Mouse (Mus musculus) hindbrain, embryonic 14.5 days (tissue): ENCODE data around the gene Gap43. TPM values are rescaled to one million over a fixed set of nuclear protein-coding genes. Genes with fewer than 3 reads are reported as not detected.

ENCODE experiments used
- ATAC-seq: fragments of 200-750 bp; cut with Nextera tagmentation; 2 replicates; pipeline ENCODE4 v1.8.0; 2017; ENCODE audit warnings: moderate number of reproducible peaks, mild to moderate bottlenecking, moderate TSS enrichment, moderate library complexity; ENCODE audit not compliant: low FRiP score
- DNase-seq: peaks from one replicate; pipeline ENCODE4 v3.0.0-alpha.2; 2015; ENCODE audit warnings: low spot score
- H3K27ac ChIP-seq: fragments of 300-500 bp; sonication (generic); 2 replicates; pipeline ENCODE4 v1.5.1; 2014; ENCODE audit warnings: mild to moderate bottlenecking, moderate library complexity
- H3K27me3 ChIP-seq: fragments of 300-500 bp; sonication (generic); 2 replicates; pipeline ENCODE4 v1.6.1; 2014; ENCODE audit warnings: mild to moderate bottlenecking, low read length, mixed read lengths; ENCODE audit not compliant: control insufficient read depth, insufficient read depth
- H3K36me3 ChIP-seq: fragments of 300-500 bp; sonication (generic); replicated peaks from 2 replicates; pipeline ENCODE4 v1.6.1; 2014; ENCODE audit not compliant: control insufficient read depth, insufficient read depth
- H3K4me1 ChIP-seq: fragments of 300-500 bp; sonication (generic); replicated peaks from 2 replicates; pipeline ENCODE4 v1.6.1; 2014; ENCODE audit warnings: antibody characterized with exemption, low read length, mixed read lengths; ENCODE audit not compliant: control insufficient read depth, insufficient read depth
- H3K4me2 ChIP-seq: fragments of 300-500 bp; sonication (generic); replicated peaks from 2 replicates; pipeline ENCODE4 v1.6.1; 2014; ENCODE audit warnings: mild to moderate bottlenecking, moderate library complexity
- H3K4me3 ChIP-seq: fragments of 300-500 bp; sonication (generic); replicated peaks from 2 replicates; pipeline ENCODE4 v1.5.1; 2014; ENCODE audit warnings: mild to moderate bottlenecking, low read length
- H3K9ac ChIP-seq: fragments of 300-500 bp; sonication (generic); 2 replicates; pipeline ENCODE4 v1.6.1; 2014
- H3K9me3 ChIP-seq: fragments of 300-500 bp; sonication (generic); 2 replicates; pipeline ENCODE4 v1.6.1; 2016; ENCODE audit warnings: low read length; ENCODE audit not compliant: control insufficient read depth
- WGBS: fragments of 180-500 bp; shearing (Covaris S2); extraction: QIAGEN DNeasy Blood & Tissue Kit; methylation state at CpG from one replicate; pipeline ENCODE4 v1.1.7; 2014; 5-methylcytosine and 5-hydroxymethylcytosine counted together
- polyA plus RNA-seq: library from polyadenylated mRNA; unstranded; fragments of >200 nt; fragmentation: Nextera tagmentation; extraction: Ambion mirVana; gene quantifications from 2 replicates; pipeline ENCODE4 v1.2.1, GENCODE M21; 2014

Gene Gap43
- polyA plus RNA-seq, 1 experiment from 2014 or later = 1,468 TPM

GRCm38 (mm10) chr16:42277268-42277667 is 63.2 kb downstream of the Gap43 start:
- DNase-seq (no peak), ATAC-seq (no peak)
- 63% methylated on average over 8 of the region's 8 CpGs for WGBS
- no peak overlapping the region for H3K4me3 ChIP-seq
- H3K27me3 ChIP-seq = no peaks in the 10 kb centered on the region
- 0 out of 2 replicates have a peak overlapping the region, but pooled peaks have one; percentile 32 for H3K9ac ChIP-seq
- H3K27ac ChIP-seq = peak overlapping the region; percentile 82
- peaks cover 30% of the 10 kb centered on the region for H3K4me1 ChIP-seq
- peaks cover 7% of the 10 kb centered on the region; the same call in 1 of the 2 replicates for H3K36me3 ChIP-seq
- no peak overlapping the region for H3K4me2 ChIP-seq
- H3K9me3 ChIP-seq = no peaks in the 10 kb centered on the region

GRCm38 (mm10) chr16:42276216-42277141 is 64.0 kb downstream of the Gap43 start:
- Histone ChIP-seq H3K9me3 (no peaks in the 10 kb centered on the region), H3K36me3 (peaks cover 10% of the 10 kb centered on the region; the same call in 1 of the 2 replicates), H3K4me2 (peak overlapping the region; percentile 40), H3K9ac (peak overlapping the region; percentile 32), H3K27me3 (no peaks in the 10 kb centered on the region), H3K4me1 (peaks cover 30% of the 10 kb centered on the region), H3K4me3 (no peak overlapping the region), H3K27ac (peak overlapping the region; percentile 82)
- DNase-seq (peak; percentile 95), ATAC-seq (peak; percentile 76)
- 33% methylated on average over 15 of the region's 15 CpGs for WGBS

GRCm38 (mm10) chr16:42275518-42276215 is 64.8 kb downstream of the Gap43 start:
- Histone ChIP-seq H3K27me3 (no peaks in the 10 kb centered on the region), H3K36me3 (peaks cover 7% of the 10 kb centered on the region; the same call in 1 of the 2 replicates), H3K27ac (peak overlapping the region; percentile 82), H3K4me1 (peaks cover 30% of the 10 kb centered on the region), H3K4me3 (no peak overlapping the region), H3K4me2 (peak overlapping the region; percentile 40), H3K9me3 (no peaks in the 10 kb centered on the region), H3K9ac (peak overlapping the region; percentile 32)
- DNase-seq (peak; percentile 61), ATAC-seq (peak; percentile 84)
- 26% methylated on average over 14 of the region's 14 CpGs for WGBS

- H3K27me3 ChIP-seq = no peaks in the 10 kb centered on the region
- H3K4me3 ChIP-seq = no peak overlapping the region
- H3K9ac ChIP-seq = no peak overlapping the region
- 66% methylated on average over 1 of the region's 1 CpGs for whole genome bisulfite sequencing
- no peak overlapping the region for H3K4me2 ChIP-seq
- H3K9me3 ChIP-seq = no peaks in the 10 kb centered on the region
- H3K36me3 ChIP-seq = 0 out of 2 replicates have a peak, but pooled peaks cover 3% of the 10 kb centered on the region
- ATAC-seq (no peak), DNase-seq (no peak)
- H3K4me1 ChIP-seq = peaks cover 31% of the 10 kb centered on the region
- H3K27ac ChIP-seq = no peak overlapping the region
Observed at GRCm38 (mm10) chr16:42271213-42271612, 69.2 kb downstream of the Gap43 start.

GRCm38 (mm10) chr16:42269587-42269967 is 70.9 kb downstream of the Gap43 start:
- H3K27ac ChIP-seq = peak overlapping the region; percentile 51; the same call in 1 of the 2 replicates
- no peak overlapping the region for H3K9ac ChIP-seq
- H3K9me3 ChIP-seq = no peaks in the 10 kb centered on the region

GRCm38 (mm10) chr16:42268843-42269586 is 71.4 kb downstream of the Gap43 start:
- no peaks in the 10 kb centered on the region for H3K27me3 ChIP-seq
- H3K4me3 ChIP-seq = no peak overlapping the region
- peak; percentile 77 for DNase-seq
- ATAC-seq = peak; percentile 92
- no peak overlapping the region for H3K4me2 ChIP-seq
- 18% methylated on average over 2 of the region's 2 CpGs for WGBS
- 0 out of 2 replicates have a peak, but pooled peaks cover 3% of the 10 kb centered on the region for H3K36me3 ChIP-seq
- peak overlapping the region; percentile 51; the same call in 1 of the 2 replicates for H3K27ac ChIP-seq
- no peak overlapping the region for H3K9ac ChIP-seq
- H3K9me3 ChIP-seq = no peaks in the 10 kb centered on the region
- H3K4me1 ChIP-seq = peaks cover 17% of the 10 kb centered on the region

More at GRCm38 (mm10) chr16:42269587-42269967, 70.9 kb downstream of the Gap43 start:
- ATAC-seq (peak; percentile 41), DNase-seq (no peak)
- H3K4me2 ChIP-seq = no peak overlapping the region
- 0 out of 2 replicates have a peak, but pooled peaks cover 3% of the 10 kb centered on the region for H3K36me3 ChIP-seq
- no peak overlapping the region for H3K4me3 ChIP-seq
- peaks cover 17% of the 10 kb centered on the region for H3K4me1 ChIP-seq
- 31% methylated on average over 2 of the region's 2 CpGs for WGBS
- H3K27me3 ChIP-seq = no peaks in the 10 kb centered on the region

GRCm38 (mm10) chr16:42265185-42265584 is 75.3 kb downstream of the Gap43 start:
- Histone ChIP-seq H3K9ac (no peak overlapping the region), H3K27me3 (no peaks in the 10 kb centered on the region), H3K36me3 (no peaks in the 10 kb centered on the region; the same call in 1 of the 2 replicates), H3K4me1 (peaks cover 17% of the 10 kb centered on the region), H3K4me3 (no peak overlapping the region), H3K27ac (no peak overlapping the region), H3K9me3 (no peaks in the 10 kb centered on the region), H3K4me2 (no peak overlapping the region)
- ATAC-seq (no peak), DNase-seq (no peak)
- WGBS = 84% methylated on average over 3 of the region's 3 CpGs

GRCm38 (mm10) chr16:42262935-42263542 is 77.4 kb downstream of the Gap43 start:
- peak overlapping the region; percentile 59 for H3K27ac ChIP-seq
- ATAC-seq (0 out of 2 replicates have a peak, but pooled peaks have one; percentile 24), DNase-seq (no peak)
- H3K4me3 ChIP-seq = no peak overlapping the region
- H3K9ac ChIP-seq = no peak overlapping the region
- 83% methylated on average over 5 of the region's 5 CpGs for WGBS
- no peaks in the 10 kb centered on the region for H3K27me3 ChIP-seq
- no peak overlapping the region for H3K4me2 ChIP-seq
- no peaks in the 10 kb centered on the region; the same call in 1 of the 2 replicates for H3K36me3 ChIP-seq
- no peaks in the 10 kb centered on the region for H3K4me1 ChIP-seq
- H3K9me3 ChIP-seq = no peaks in the 10 kb centered on the region
